Mouse (Mus musculus): ENCODE data around the gene Mfsd4b4. TPM values are rescaled to one million over a fixed set of nuclear protein-coding genes. Genes with fewer than 3 reads are reported as not detected.
A peak's percentile ranks its signal among the peaks of the same experiment; 100 is the strongest.
"Not testable (repeated sequence)": the region's sequence is repeated elsewhere in the genome, so short reads cannot be mapped to it uniquely, and the experiment has no call there.

The Mfsd4b4 gene
- 5.2 and 5.4 TPM in 2 replicates for polyA plus RNA-seq (2014; fragmentation: Nextera tagmentation; extraction: Ambion mirVana)

DNA sequence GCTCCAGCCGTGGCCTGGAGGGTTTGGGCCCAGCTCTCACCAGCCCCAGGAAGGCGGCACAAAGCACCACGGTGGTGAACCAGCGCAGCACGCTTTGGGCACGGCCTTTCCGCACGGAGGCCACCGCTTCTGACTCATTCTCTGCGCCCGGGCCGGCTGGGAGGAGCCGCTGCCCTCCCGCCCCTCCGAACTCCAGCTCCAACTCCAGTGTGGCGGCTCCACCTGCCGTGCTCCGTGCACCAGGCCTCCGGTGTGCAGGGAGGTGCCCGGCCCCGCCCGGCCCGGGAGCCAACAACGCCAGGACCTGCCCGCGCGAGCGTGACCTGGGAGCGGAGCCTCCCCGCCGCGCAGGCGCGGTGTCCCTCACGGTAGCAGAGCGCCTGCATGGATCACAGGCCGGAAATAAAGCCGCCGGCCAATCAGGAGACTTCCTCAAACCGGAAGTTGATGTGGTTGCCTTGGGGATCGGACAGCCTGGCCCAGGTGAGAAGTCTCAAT, at the start of gene Mfsd4b4:
TSS of gene Mfsd4b4 (minus strand) at position 365 of the 498 bp plus-strand sequence.
- Histone ChIP-seq H3K27ac (ENCODE audit: low read depth) (peak within 1 kb of the TSS; percentile 80), H3K9me3 (ENCODE audit: control insufficient read depth, low read length) (no peaks in the 10 kb centered on the region), H3K36me3 (ENCODE audit: control insufficient read depth, insufficient read depth, low read length) (no peaks in the 10 kb centered on the region), H3K4me3 (ENCODE audit: low read depth, low read length) (peak within 1 kb of the TSS; percentile 70), H3K9ac (ENCODE audit: low read length) (peak within 1 kb of the TSS; percentile 61), H3K27me3 (replicated peaks; ENCODE audit: control insufficient read depth, insufficient read depth, low read length) (no peaks in the 10 kb centered on the region), H3K4me2 (ENCODE audit: low read length) (peak within 1 kb of the TSS; percentile 66), H3K4me1 (replicated peaks; ENCODE audit: control insufficient read depth, insufficient read depth, low read length) (0 out of 2 replicates have a peak, but pooled peaks cover 5% of the 10 kb centered on the region)
- WGBS: 1% methylated on average over 41 of the region's 41 CpGs
- ATAC-seq (replicated peaks; ENCODE audit: low FRiP score, low TSS enrichment, low read depth) (peak; percentile 98), DNase-seq (ENCODE audit: low spot score) (peak; percentile 93)

DNA sequence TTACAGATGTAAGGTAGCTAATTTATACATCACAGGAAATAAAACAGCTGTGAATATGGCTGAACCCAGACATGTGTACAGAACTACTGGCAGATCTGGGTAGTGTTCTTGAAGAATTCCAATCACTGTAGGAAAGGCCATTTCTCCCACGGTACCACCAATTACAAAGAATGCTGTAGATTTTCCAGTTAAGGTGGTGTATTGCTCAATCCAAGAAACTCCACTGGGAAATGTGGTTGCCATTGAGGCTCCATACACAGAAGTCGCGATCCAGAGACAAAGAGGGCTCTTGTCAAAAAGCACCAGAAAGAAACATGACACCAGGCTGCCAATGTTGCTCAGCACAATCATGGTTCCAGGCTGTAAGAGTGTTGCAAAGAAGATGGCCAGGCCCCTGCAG, 48.2 kb upstream of the Mfsd4b4 start:
- H3K36me3 ChIP-seq (ENCODE audit: control insufficient read depth, insufficient read depth, low read length); H3K9ac ChIP-seq (ENCODE audit: low read length); H3K9me3 ChIP-seq (ENCODE audit: control insufficient read depth, low read length); H3K27me3 ChIP-seq (replicated peaks; ENCODE audit: control insufficient read depth, insufficient read depth, low read length); H3K4me1 ChIP-seq (replicated peaks; ENCODE audit: control insufficient read depth, insufficient read depth, low read length); H3K27ac ChIP-seq (ENCODE audit: low read depth); H3K4me2 ChIP-seq (ENCODE audit: low read length); DNase-seq (ENCODE audit: low spot score); ATAC-seq (replicated peaks; ENCODE audit: low FRiP score, low TSS enrichment, low read depth); H3K4me3 ChIP-seq (ENCODE audit: low read depth, low read length): not testable (repeated sequence)
- 81% methylated on average over 3 of the region's 3 CpGs for WGBS

DNA sequence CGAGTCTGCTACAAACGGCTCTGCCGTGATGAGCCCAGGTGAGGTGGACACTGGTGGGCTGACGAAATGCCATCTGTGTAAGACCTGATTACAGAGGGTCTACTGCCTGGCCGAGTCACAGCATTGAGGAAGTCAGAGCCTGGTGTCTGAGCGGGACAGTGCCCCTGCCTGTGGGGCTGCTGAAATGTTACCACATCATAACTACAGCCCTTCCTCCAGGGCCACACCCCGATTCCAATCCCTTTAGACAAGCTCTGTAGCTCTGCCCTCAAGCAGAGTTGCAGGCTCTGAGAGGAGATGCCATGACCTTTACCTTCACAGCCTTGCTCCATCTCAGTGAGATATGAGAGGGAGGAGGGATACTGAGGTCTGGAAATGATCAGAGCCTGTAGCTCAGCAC, 37.5 kb upstream of the Mfsd4b4 start:
- Histone ChIP-seq H3K36me3 (ENCODE audit: control insufficient read depth, insufficient read depth, low read length) (no peaks in the 10 kb centered on the region), H3K9me3 (ENCODE audit: control insufficient read depth, low read length) (no peaks in the 10 kb centered on the region), H3K27me3 (replicated peaks; ENCODE audit: control insufficient read depth, insufficient read depth, low read length) (no peaks in the 10 kb centered on the region), H3K4me2 (ENCODE audit: low read length) (no peak overlapping the region), H3K4me1 (replicated peaks; ENCODE audit: control insufficient read depth, insufficient read depth, low read length) (no peaks in the 10 kb centered on the region), H3K9ac (ENCODE audit: low read length) (no peak overlapping the region), H3K4me3 (ENCODE audit: low read depth, low read length) (no peak overlapping the region), H3K27ac (ENCODE audit: low read depth) (no peak overlapping the region)
- WGBS: 74% methylated on average over 7 of the region's 7 CpGs
- ATAC-seq (replicated peaks; ENCODE audit: low FRiP score, low TSS enrichment, low read depth) (no peak), DNase-seq (ENCODE audit: low spot score) (no peak)

DNA sequence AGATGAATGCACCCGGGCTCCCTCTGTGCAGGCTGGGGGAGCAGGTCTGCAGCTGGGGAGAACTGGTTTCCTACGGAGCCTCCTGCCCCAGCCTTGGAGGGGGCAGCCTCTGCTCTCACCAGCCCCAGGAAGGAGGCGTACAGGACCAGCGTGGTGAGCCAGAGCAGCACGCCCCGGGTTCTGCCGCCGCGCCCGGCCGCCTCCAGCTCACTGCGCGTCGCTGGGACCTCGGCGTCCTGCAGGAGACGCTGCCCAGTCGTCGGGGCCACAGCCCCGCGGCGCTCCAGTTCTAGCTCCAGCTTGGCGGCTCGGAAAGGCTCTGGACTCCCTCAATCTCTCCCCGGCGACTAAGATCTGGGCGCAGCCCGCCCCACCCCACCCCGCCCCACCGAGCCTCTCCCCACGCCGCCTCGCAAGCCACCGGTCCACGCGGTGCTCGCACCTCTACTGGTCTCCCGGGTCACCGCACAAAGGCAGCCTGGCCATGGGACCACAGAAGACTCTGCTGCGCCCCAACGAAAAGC, 27.6 kb upstream of the Mfsd4b4 start, which contains the start of gene Mfsd4b2:
TSS of gene Mfsd4b2 (minus strand) at position 308 of the 524 bp plus-strand sequence.
- Histone ChIP-seq H3K4me1 (replicated peaks; ENCODE audit: control insufficient read depth, insufficient read depth, low read length) (0 out of 2 replicates have a peak, but pooled peaks cover 6% of the 10 kb centered on the region), H3K27me3 (replicated peaks; ENCODE audit: control insufficient read depth, insufficient read depth, low read length) (peaks cover 7% of the 10 kb centered on the region; the same call in 1 of the 2 replicates), H3K27ac (ENCODE audit: low read depth) (no peak within 1 kb of the TSS), H3K4me3 (ENCODE audit: low read depth, low read length) (peak within 1 kb of the TSS; percentile 36), H3K4me2 (ENCODE audit: low read length) (peak within 1 kb of the TSS; percentile 89), H3K9ac (ENCODE audit: low read length) (peak within 1 kb of the TSS; percentile 47), H3K36me3 (ENCODE audit: control insufficient read depth, insufficient read depth, low read length) (no peaks in the 10 kb centered on the region), H3K9me3 (ENCODE audit: control insufficient read depth, low read length) (no peaks in the 10 kb centered on the region)
- WGBS: 3% methylated on average over 37 of the region's 41 CpGs
- ATAC-seq (replicated peaks; ENCODE audit: low FRiP score, low TSS enrichment, low read depth): peak; percentile 60; the same call in 1 of the 2 replicates
- peak; percentile 73 for DNase-seq (ENCODE audit: low spot score)

DNA sequence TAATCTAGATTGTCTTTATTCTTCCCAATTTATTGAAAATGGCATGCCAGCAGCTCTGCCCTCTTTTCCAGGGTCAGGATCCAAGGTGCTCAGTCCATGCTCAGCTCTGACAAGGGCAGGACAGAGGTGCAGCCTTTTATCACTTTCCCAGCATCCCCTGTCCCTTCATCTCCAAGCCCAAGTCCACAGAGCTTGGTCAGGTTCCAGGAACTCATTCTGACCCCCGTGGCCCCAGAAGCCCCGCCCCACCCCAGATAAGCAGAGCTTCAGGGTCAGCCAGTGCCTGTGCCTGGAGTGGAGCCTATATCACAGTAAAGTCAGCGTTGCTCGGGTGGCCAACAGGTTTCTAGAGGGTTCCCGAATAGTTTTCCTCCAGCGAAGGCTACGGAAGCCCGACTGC, 25.5 kb upstream of the Mfsd4b4 start:
- H3K27ac ChIP-seq (ENCODE audit: low read depth): not testable (repeated sequence)
- 0 out of 2 replicates have a peak, but pooled peaks have one; percentile 36 for ATAC-seq (replicated peaks; ENCODE audit: low FRiP score, low TSS enrichment, low read depth)

DNA sequence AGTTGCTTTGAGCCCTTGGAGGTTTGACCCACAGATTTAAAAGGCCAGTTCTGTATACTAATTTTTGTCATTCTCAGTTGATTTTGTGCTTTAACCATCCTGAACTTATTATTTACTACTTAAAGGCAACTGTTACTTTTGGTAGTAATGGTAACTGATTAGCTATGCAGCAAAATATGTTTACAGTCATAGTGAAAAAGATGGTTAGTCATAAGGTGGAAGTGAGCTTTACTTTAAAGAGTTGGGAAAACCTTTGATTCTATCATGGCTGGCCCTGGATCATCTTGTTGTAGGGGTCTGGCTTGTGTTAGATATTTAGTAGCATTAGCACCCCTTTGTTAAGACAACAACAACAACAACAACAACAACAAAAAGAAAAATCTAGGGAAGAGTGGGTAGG, 13.6 kb upstream of the Mfsd4b4 start:
- Histone ChIP-seq H3K36me3 (ENCODE audit: control insufficient read depth, insufficient read depth, low read length) (no peaks in the 10 kb centered on the region), H3K9me3 (ENCODE audit: control insufficient read depth, low read length) (no peaks in the 10 kb centered on the region), H3K4me1 (replicated peaks; ENCODE audit: control insufficient read depth, insufficient read depth, low read length) (no peaks in the 10 kb centered on the region), H3K9ac (ENCODE audit: low read length) (no peak overlapping the region), H3K4me2 (ENCODE audit: low read length) (no peak overlapping the region), H3K4me3 (ENCODE audit: low read depth, low read length) (no peak overlapping the region), H3K27me3 (replicated peaks; ENCODE audit: control insufficient read depth, insufficient read depth, low read length) (no peaks in the 10 kb centered on the region), H3K27ac (ENCODE audit: low read depth) (no peak overlapping the region)
- DNase-seq (ENCODE audit: low spot score) (no peak), ATAC-seq (replicated peaks; ENCODE audit: low FRiP score, low TSS enrichment, low read depth) (no peak)

More for the DNA sequence above, 25.5 kb upstream of the Mfsd4b4 start:
- H3K9me3 ChIP-seq (ENCODE audit: control insufficient read depth, low read length); DNase-seq (ENCODE audit: low spot score); H3K4me3 ChIP-seq (ENCODE audit: low read depth, low read length); H3K9ac ChIP-seq (ENCODE audit: low read length); H3K4me2 ChIP-seq (ENCODE audit: low read length); H3K36me3 ChIP-seq (ENCODE audit: control insufficient read depth, insufficient read depth, low read length); H3K27me3 ChIP-seq (replicated peaks; ENCODE audit: control insufficient read depth, insufficient read depth, low read length); H3K4me1 ChIP-seq (replicated peaks; ENCODE audit: control insufficient read depth, insufficient read depth, low read length): not testable (repeated sequence)
- 61% methylated on average over 8 of the region's 8 CpGs for WGBS

DNA sequence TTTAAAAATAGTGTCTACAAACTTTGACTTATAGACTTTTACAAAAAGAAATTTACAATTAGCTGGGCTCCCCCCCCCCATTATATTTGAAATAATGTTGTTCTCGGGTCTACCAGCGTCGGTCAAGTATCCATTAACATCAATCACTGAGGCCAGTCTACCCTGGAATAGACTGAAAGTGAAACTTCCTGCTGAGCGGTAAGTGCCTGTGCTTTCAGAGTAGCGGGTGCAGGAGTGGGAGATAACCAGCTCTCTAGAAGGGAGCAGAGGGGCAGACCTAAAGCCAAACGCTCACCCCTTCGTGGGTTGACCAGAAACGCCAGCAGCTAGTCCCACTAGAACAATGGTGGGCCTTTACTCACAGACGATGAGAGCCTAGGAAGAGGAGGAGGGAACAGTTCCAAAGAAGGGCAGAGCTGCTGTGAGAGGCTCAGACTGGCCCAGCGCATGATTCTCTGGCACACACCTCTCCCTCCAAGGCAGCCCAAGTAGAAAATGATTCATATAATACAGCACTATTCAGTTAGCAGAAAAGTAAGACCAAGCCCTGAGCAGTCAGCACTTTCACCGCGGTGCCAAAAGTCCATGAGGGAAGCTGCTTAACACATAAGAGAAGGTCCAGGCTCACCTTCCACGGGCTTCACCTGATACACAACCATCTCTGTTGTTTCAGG, 9.9 kb upstream of the Mfsd4b4 start:
- H3K27me3 ChIP-seq (replicated peaks; ENCODE audit: control insufficient read depth, insufficient read depth, low read length): no peaks in the 10 kb centered on the region
- DNase-seq (ENCODE audit: low spot score) (no peak), ATAC-seq (replicated peaks; ENCODE audit: low FRiP score, low TSS enrichment, low read depth) (no peak)
- H3K4me3 ChIP-seq (ENCODE audit: low read depth, low read length): no peak overlapping the region
- no peaks in the 10 kb centered on the region for H3K36me3 ChIP-seq (ENCODE audit: control insufficient read depth, insufficient read depth, low read length)
- H3K4me1 ChIP-seq (replicated peaks; ENCODE audit: control insufficient read depth, insufficient read depth, low read length): no peaks in the 10 kb centered on the region
- H3K9me3 ChIP-seq (ENCODE audit: control insufficient read depth, low read length): no peaks in the 10 kb centered on the region
- no peak overlapping the region for H3K4me2 ChIP-seq (ENCODE audit: low read length)
- 58% methylated on average over 13 of the region's 13 CpGs for WGBS
- no peak overlapping the region for H3K9ac ChIP-seq (ENCODE audit: low read length)
- H3K27ac ChIP-seq (ENCODE audit: low read depth): no peak overlapping the region

DNA sequence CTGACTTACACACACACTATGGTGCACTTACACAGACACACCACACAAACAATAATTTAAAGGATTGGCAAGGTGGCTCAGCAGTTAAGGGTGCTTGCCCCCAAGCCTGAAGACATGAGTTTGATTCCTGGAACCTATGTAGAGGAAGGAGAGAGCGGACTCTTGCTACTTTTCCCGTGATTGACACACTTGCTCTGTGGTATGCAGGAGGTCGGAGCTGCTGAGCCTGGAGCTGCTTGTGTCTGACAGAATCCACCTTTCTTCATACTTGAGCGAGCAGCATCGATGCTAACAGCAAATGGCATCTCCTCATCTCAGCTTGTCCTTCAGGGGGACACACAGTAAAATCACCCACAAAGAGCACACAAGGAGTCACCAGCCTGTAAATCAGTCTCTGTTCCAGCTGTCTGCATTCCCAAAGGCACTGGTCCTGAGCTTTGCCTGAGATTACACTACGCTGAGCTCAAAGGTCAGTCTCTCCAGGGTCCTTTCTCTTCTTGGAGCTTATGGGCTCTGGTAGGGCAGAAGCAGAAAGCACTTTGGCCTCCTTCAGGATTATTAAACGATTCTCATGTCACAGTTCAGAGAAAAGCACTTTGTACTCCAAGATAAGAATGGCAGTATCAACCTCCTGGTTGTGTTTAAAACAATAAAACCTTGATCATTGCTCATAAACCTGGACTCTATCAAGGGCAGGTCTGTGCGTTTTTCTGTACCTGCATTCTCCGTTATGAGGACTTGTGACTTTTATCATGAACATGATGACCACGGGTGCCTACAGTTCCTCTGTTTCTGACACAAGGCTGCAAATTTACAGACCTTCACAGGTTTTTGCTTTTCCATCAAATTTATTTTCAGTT, 8.0 kb upstream of the Mfsd4b4 start:
- H3K4me2 ChIP-seq (ENCODE audit: low read length): no peak overlapping the region
- H3K9ac ChIP-seq (ENCODE audit: low read length): no peak overlapping the region
- WGBS: 58% methylated on average over 10 of the region's 10 CpGs

More for the DNA sequence above, 8.0 kb upstream of the Mfsd4b4 start:
- no peaks in the 10 kb centered on the region for H3K4me1 ChIP-seq (replicated peaks; ENCODE audit: control insufficient read depth, insufficient read depth, low read length)
- DNase-seq (ENCODE audit: low spot score): no peak
- no peaks in the 10 kb centered on the region for H3K36me3 ChIP-seq (ENCODE audit: control insufficient read depth, insufficient read depth, low read length)
- ATAC-seq (replicated peaks; ENCODE audit: low FRiP score, low TSS enrichment, low read depth): peak; percentile 93
- peak overlapping the region; percentile 51; the same call in 1 of the 2 replicates for H3K27ac ChIP-seq (ENCODE audit: low read depth)
- H3K4me3 ChIP-seq (ENCODE audit: low read depth, low read length): no peak overlapping the region
- no peaks in the 10 kb centered on the region for H3K9me3 ChIP-seq (ENCODE audit: control insufficient read depth, low read length)
- H3K27me3 ChIP-seq (replicated peaks; ENCODE audit: control insufficient read depth, insufficient read depth, low read length): no peaks in the 10 kb centered on the region

Measured in intestine, embryonic 14.5 days (tissue).